Comparison of ENCODE assay signal across 24 mouse cellular contexts in genomic region chr6:17201916-17202636, GRCm38 (mm10).
DNase-seq lines count a peak whose midpoint lies in the region; ATAC-seq and TF ChIP-seq lines count a peak whose summit lies in the region.
"Had no signal": no experiment of that assay in that cellular context is flagged by ENCODE, and none has a peak within 500 bp of the region (broad histone marks: within the 10 kb centered on the region; RNA-seq: fewer than 3 reads in every experiment).

No protein-coding gene starts in this region.

- ATAC-seq in embryonic facial prominence, embryonic 15.5 days (ENCODE audit: insufficient number of reproducible peaks, low FRiP score, low TSS enrichment, low read depth): peak; percentile 34; the same call in 1 of the 2 replicates
- ATAC-seq: hindbrain, postnatal 0 days; intestine, postnatal 0 days; midbrain, embryonic 13.5 days had no signal

- intact Hi-C loops in gastrocnemius, adult 2 months (cut with DNase I): no loop called here

- H3K4me2 ChIP-seq in embryonic facial prominence, embryonic 15.5 days (replicated peaks): no peak overlapping the region
- H3K4me2 ChIP-seq: forebrain, embryonic 12.5 days; liver, embryonic 13.5 days; lung, embryonic 14.5 days; midbrain, embryonic 13.5 days had no signal

- no peak overlapping the region for H3K4me3 ChIP-seq in gastrocnemius, adult 2 months
- no peak overlapping the region for H3K4me3 ChIP-seq in embryonic facial prominence, embryonic 15.5 days (replicated peaks)
- H3K4me3 ChIP-seq: forebrain, embryonic 12.5 days; heart, embryonic 10.5 days; left cerebral cortex, adult 2 months; liver, embryonic 13.5 days; megakaryocyte, embryonic 14.5 days; midbrain, embryonic 13.5 days had no signal

- peaks cover 6% of the 10 kb centered on the region; the same call in 1 of the 2 replicates for H3K4me1 ChIP-seq in embryonic facial prominence, embryonic 15.5 days
- H3K4me1 ChIP-seq: liver, embryonic 13.5 days had no signal

- no peak for TF ChIP-seq CTCF in gastrocnemius, adult 2 months (IDR thresholded peaks at IDR 0.05)

- no peak overlapping the region for H3K9ac ChIP-seq in embryonic facial prominence, embryonic 15.5 days
- H3K9ac ChIP-seq: forebrain, embryonic 12.5 days; liver, embryonic 13.5 days; lung, embryonic 14.5 days; midbrain, embryonic 13.5 days had no signal

- no peak for DNase-seq in gastrocnemius, adult 2 months
- DNase-seq in gastrocnemius, postnatal 4 days (ENCODE audit: low spot score in 2 of 2): no peak
- DNase-seq in Muller cell, postnatal 12 days (ENCODE audit: inconsistent ontology term): peak; percentile 43
- peak; percentile 22 for DNase-seq in skeletal muscle tissue, adult 2 months (ENCODE audit: low read depth, low spot score)
- no peak for DNase-seq in right cerebral cortex, postnatal 4 days
- no peak for DNase-seq in heart, adult 18-20 months
- DNase-seq: adrenal gland, adult 2 months; cerebellum, adult 18-20 months; cerebellum, postnatal 25 days; embryo, embryonic 11 days; gastrocnemius, postnatal 36 days; layer of hippocampus, adult 9-11 months; liver, embryonic 13.5 days; lung, embryonic 14.5 days; lung, postnatal 36 days; right cerebral cortex, adult 18-20 months had no signal

- H3K27ac ChIP-seq in gastrocnemius, adult 2 months: peak overlapping the region; percentile 43; the same call in 1 of the 2 replicates
- H3K27ac ChIP-seq in embryonic facial prominence, embryonic 15.5 days (replicated peaks): no peak overlapping the region; the same call in 1 of the 2 replicates
- H3K27ac ChIP-seq: forebrain, embryonic 12.5 days; heart, embryonic 10.5 days; hindbrain, postnatal 0 days; left cerebral cortex, adult 2 months; liver, embryonic 13.5 days; midbrain, embryonic 13.5 days had no signal

- H3K36me3 ChIP-seq in embryonic facial prominence, embryonic 15.5 days: no peaks in the 10 kb centered on the region
- H3K36me3 ChIP-seq: forebrain, embryonic 12.5 days; heart, embryonic 10.5 days; liver, embryonic 13.5 days; midbrain, embryonic 13.5 days had no signal

- 53% methylated on average over 6 of the region's 6 CpGs for WGBS in embryonic facial prominence, embryonic 15.5 days

- no peaks in the 10 kb centered on the region for H3K9me3 ChIP-seq in embryonic facial prominence, embryonic 15.5 days (replicated peaks)
- H3K9me3 ChIP-seq: forebrain, embryonic 12.5 days; heart, embryonic 10.5 days; liver, embryonic 13.5 days; megakaryocyte, embryonic 14.5 days; midbrain, embryonic 13.5 days had no signal

- no peaks in the 10 kb centered on the region for H3K27me3 ChIP-seq in embryonic facial prominence, embryonic 15.5 days
- H3K27me3 ChIP-seq: liver, embryonic 13.5 days; midbrain, embryonic 13.5 days had no signal

Comparison
In these comparisons a context has a peak if more than half of its experiments do, and no peak if none do; other contexts are left out.
1. DNase-seq: peak in Muller cell, postnatal 12 days (single experiment) and skeletal muscle tissue, adult 2 months (single experiment); none in gastrocnemius, adult 2 months (single experiment), gastrocnemius, postnatal 4 days (0 of 2), right cerebral cortex, postnatal 4 days (single experiment) and heart, adult 18-20 months (0 of 2).